Mouse (Mus musculus) B cell, adult 62 days (primary cell): ENCODE results near the gene Lrrc3b. TPM values are rescaled to one million over a fixed set of nuclear protein-coding genes. Genes with fewer than 3 reads are reported as not detected.

Experiments used
- total RNA-seq: library from RNA; stranded (reverse); gene quantifications from 4 replicates; pipeline ENCODE4 v1.2.4, GENCODE M21; 2023

The Lrrc3b gene
- total RNA-seq = not detected in 4 replicates

DNA sequence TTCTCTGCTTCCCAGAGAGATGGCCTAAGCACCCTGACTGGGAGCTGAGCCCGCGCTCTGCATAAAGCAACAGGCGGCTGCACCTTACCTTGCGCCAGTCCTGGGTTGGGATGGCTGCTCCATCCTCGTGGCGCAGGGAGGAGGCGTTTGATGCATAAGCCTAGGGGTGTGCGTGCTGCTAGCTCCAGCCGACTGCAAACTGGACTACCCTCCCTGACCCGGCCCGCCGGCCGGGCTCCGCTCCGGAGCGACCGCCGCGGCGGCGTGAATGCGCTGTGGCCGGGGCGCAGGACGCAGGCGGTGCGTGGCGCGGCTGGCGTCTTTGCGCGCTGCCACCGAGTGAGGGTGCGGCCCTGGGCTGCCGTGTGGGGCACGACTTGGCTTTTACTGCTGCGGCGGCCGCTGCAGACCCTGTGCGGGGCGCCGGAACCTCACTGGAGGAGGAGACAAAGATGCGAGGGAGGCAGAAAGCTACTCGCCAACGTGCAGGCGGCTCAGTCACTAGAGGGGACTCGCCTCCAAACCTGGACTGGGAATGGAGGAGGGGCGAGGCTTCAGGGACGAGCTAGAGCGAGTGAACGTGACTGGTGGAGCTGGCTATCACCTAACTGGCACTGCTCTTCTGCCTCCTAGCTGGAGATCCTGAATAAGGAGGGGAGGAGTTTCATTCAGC, at the start of gene Lrrc3b:
Gene Lrrc3b, minus strand, starts transcription at position 503 of the 673 bp plus-strand sequence.

